Mouse (Mus musculus): Measurements from ENCODE around the gene Dtnb. TPM values are rescaled to one million over a fixed set of nuclear protein-coding genes. Genes with fewer than 3 reads are reported as not detected.

Gene Dtnb
- polyA plus RNA-seq, 1 experiment from 2014 or later = 12.6 TPM

DNA sequence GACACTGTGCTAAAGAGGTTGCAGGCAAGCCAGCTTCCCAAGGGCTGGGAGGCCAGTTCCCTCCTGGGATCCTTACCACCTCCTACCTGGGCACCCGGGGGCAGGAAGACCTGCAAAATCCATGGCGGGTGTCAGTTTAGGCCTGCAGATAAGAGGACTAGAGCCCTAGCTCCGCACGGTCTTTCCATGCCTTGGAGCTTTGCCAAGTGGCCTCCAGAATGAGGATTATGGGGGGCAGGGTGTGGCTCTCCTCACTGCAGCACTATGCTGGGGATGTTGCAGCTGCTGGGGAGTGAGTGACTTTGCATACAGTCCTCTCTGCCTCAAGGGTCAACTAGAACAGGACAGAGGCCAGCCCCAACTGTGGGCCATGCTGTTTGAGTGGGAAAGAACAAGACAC, 247.7 kb downstream of the Dtnb start:
- Histone ChIP-seq H3K9me3 (ENCODE audit: control insufficient read depth, low read length) (no peaks in the 10 kb centered on the region), H3K4me1 (replicated peaks; ENCODE audit: control insufficient read depth, insufficient read depth) (peaks cover 19% of the 10 kb centered on the region), H3K36me3 (ENCODE audit: control insufficient read depth, insufficient read depth, low read length) (no peaks in the 10 kb centered on the region), H3K9ac (ENCODE audit: low read length) (no peak overlapping the region), H3K27me3 (ENCODE audit: control insufficient read depth, insufficient read depth, low read length) (no peaks in the 10 kb centered on the region), H3K27ac (replicated peaks) (no peak overlapping the region), H3K4me3 (ENCODE audit: low read depth, low read length) (no peak overlapping the region), H3K4me2 (replicated peaks; ENCODE audit: low read depth) (no peak overlapping the region)
- DNase-seq (ENCODE audit: low spot score) (peak; percentile 33), ATAC-seq (ENCODE audit: low FRiP score, low TSS enrichment) (no peak)
- TF ChIP-seq CTCF (IDR thresholded peaks at IDR 0.05; ENCODE audit: low read depth) (no peak), EP300 (optimal IDR thresholded peaks at IDR 0.05) (no peak)
- 27% methylated on average over 4 of the region's 4 CpGs for WGBS

DNA sequence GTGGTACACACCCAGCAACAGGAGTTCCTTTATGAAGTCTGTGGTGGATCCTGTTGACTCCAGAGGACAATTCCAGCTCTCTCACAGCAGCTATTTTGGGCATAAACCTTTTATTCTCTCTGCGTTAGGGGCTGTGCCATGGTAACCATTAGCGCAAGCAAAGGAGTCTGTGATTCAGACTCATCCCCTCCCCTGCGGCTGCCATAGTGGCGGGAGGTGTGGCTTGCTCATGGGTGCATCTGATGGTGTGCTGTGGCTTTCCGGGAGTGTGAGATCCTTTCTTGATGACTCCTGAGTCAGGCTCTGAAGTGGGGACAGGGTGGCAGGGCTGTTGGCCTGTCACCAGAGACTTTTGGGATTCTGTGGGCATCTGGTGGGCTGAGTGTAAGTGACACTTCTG, 251.2 kb downstream of the Dtnb start:
- WGBS = 68% methylated on average over 5 of the region's 5 CpGs
- DNase-seq (ENCODE audit: low spot score) (no peak), ATAC-seq (ENCODE audit: low FRiP score, low TSS enrichment) (no peak)
- Histone ChIP-seq H3K9ac (ENCODE audit: low read length) (no peak overlapping the region), H3K27me3 (ENCODE audit: control insufficient read depth, insufficient read depth, low read length) (no peaks in the 10 kb centered on the region), H3K4me1 (replicated peaks; ENCODE audit: control insufficient read depth, insufficient read depth) (peaks cover 14% of the 10 kb centered on the region; the same call in 1 of the 2 replicates), H3K36me3 (ENCODE audit: control insufficient read depth, insufficient read depth, low read length) (no peaks in the 10 kb centered on the region), H3K27ac (replicated peaks) (no peak overlapping the region), H3K4me2 (replicated peaks; ENCODE audit: low read depth) (no peak overlapping the region), H3K9me3 (ENCODE audit: control insufficient read depth, low read length) (no peaks in the 10 kb centered on the region), H3K4me3 (ENCODE audit: low read depth, low read length) (no peak overlapping the region)
- no peak for TF ChIP-seq CTCF (IDR thresholded peaks at IDR 0.05; ENCODE audit: low read depth)
- TF ChIP-seq EP300 (optimal IDR thresholded peaks at IDR 0.05) = no peak

DNA sequence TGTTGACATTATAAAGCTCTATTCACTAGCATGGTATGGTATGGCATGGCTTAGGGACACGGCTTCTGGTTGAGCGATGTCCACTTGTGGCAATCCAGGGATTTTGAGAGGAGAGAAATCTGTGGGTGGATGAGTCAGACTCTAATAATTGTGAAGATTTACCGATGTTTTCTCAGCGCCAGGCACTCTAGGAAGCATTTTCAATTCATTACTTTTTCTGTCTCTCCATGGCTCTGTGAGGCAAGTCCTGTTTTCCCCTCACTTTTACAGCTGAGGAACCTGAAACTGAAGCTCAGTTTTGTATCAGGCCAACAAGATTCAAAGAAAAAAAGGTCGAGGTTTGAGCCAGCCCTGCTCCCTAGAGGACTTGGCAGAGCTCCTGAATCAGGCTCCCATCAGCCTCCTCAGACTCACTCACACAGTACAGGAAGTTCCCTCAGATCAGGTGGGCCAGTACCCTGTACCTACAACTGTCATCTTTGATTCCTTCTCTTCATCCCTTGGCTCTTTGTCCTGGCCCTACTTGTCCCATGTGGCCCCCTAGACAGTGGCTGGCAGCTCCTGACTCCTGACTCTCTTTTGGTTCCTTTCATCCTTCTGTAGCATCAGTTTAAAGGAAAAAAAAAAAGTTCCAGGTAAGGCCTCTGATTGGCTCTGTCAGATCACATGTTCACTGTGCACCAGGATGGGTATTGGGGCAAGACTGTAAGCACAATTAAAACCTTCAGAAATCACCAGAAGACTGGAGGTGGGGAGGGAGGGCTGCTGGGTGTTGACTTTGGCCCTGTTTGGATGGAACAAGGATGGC, 252.9 kb downstream of the Dtnb start:
- DNase-seq (ENCODE audit: low spot score) (no peak), ATAC-seq (ENCODE audit: low FRiP score, low TSS enrichment) (no peak; the same call in 1 of the 2 replicates)
- TF ChIP-seq CTCF (IDR thresholded peaks at IDR 0.05; ENCODE audit: low read depth) = no peak
- Histone ChIP-seq H3K4me3 (ENCODE audit: low read depth, low read length) (no peak overlapping the region), H3K9me3 (ENCODE audit: control insufficient read depth, low read length) (no peaks in the 10 kb centered on the region), H3K27ac (replicated peaks) (peak overlapping the region; percentile 30; the same call in 1 of the 2 replicates), H3K27me3 (ENCODE audit: control insufficient read depth, insufficient read depth, low read length) (no peaks in the 10 kb centered on the region), H3K4me1 (replicated peaks; ENCODE audit: control insufficient read depth, insufficient read depth) (peaks cover 9% of the 10 kb centered on the region; the same call in 1 of the 2 replicates), H3K9ac (ENCODE audit: low read length) (no peak overlapping the region; the same call in 1 of the 2 replicates), H3K36me3 (ENCODE audit: control insufficient read depth, insufficient read depth, low read length) (no peaks in the 10 kb centered on the region), H3K4me2 (replicated peaks; ENCODE audit: low read depth) (peak overlapping the region; percentile 35)
- 34% methylated on average over 5 of the region's 5 CpGs for WGBS

DNA sequence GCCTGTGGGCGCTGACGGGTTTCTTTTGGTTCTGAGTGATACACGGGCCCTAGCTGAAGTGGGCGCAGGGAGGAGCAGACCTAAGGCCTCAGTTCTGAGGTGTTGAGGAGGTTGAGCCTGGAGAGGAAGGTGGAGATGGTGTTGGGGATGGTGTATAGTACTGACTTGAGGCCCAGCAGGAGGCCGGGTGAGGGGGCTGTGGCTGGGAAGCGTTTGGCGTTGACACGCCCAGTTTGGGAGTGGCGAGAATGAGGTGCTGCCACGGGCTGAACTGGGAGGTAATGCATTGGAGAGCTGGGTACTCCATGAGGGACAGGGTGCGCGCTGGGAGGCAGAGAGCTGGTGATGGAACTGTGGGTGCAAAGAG, 253.5 kb downstream of the Dtnb start:
- DNase-seq (ENCODE audit: low spot score) (peak; percentile 66), ATAC-seq (ENCODE audit: low FRiP score, low TSS enrichment) (peak; percentile 63)
- no peaks in the 10 kb centered on the region for H3K36me3 ChIP-seq (ENCODE audit: control insufficient read depth, insufficient read depth, low read length)
- peak overlapping the region; percentile 35 for H3K4me2 ChIP-seq (replicated peaks; ENCODE audit: low read depth)
- no peaks in the 10 kb centered on the region for H3K9me3 ChIP-seq (ENCODE audit: control insufficient read depth, low read length)
- no peaks in the 10 kb centered on the region for H3K27me3 ChIP-seq (ENCODE audit: control insufficient read depth, insufficient read depth, low read length)
- TF ChIP-seq EP300 (optimal IDR thresholded peaks at IDR 0.05) = no peak
- TF ChIP-seq CTCF (IDR thresholded peaks at IDR 0.05; ENCODE audit: low read depth) = peak; percentile 16; the same call in 1 of the 2 replicates
- WGBS = 37% methylated on average over 12 of the region's 12 CpGs
- H3K9ac ChIP-seq (ENCODE audit: low read length) = no peak overlapping the region; the same call in 1 of the 2 replicates
- H3K4me3 ChIP-seq (ENCODE audit: low read depth, low read length) = no peak overlapping the region
- peak overlapping the region; percentile 30; the same call in 1 of the 2 replicates for H3K27ac ChIP-seq (replicated peaks)
- H3K4me1 ChIP-seq (replicated peaks; ENCODE audit: control insufficient read depth, insufficient read depth) = peaks cover 9% of the 10 kb centered on the region; the same call in 1 of the 2 replicates

DNA sequence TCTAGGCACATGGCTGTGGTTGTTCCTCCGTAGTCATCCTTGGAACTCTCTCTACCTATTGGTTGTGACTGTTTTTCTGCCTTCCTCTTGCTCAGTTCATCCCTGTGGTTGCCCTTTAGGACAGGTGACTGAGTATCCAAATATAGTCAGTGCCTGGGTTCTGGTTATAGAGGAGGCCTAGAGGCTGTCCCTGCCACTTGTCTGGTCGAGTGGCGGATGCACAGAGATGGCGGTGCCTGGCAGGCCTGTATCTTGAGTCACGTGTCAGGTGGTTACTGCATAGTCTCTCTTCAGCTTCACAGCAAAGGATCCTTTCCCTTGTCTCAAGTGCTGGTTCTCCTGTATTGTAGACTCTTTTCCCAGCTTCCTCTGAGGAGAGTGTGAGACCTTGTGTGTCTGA, 255.6 kb downstream of the Dtnb start:
- TF ChIP-seq EP300 (optimal IDR thresholded peaks at IDR 0.05) (no peak), CTCF (IDR thresholded peaks at IDR 0.05; ENCODE audit: low read depth) (no peak)
- Histone ChIP-seq H3K9me3 (ENCODE audit: control insufficient read depth, low read length) (no peaks in the 10 kb centered on the region), H3K4me3 (ENCODE audit: low read depth, low read length) (no peak overlapping the region), H3K9ac (ENCODE audit: low read length) (no peak overlapping the region), H3K4me1 (replicated peaks; ENCODE audit: control insufficient read depth, insufficient read depth) (peaks cover 12% of the 10 kb centered on the region; the same call in 1 of the 2 replicates), H3K4me2 (replicated peaks; ENCODE audit: low read depth) (no peak overlapping the region), H3K27ac (replicated peaks) (no peak overlapping the region), H3K36me3 (ENCODE audit: control insufficient read depth, insufficient read depth, low read length) (no peaks in the 10 kb centered on the region), H3K27me3 (ENCODE audit: control insufficient read depth, insufficient read depth, low read length) (no peaks in the 10 kb centered on the region)
- ATAC-seq (ENCODE audit: low FRiP score, low TSS enrichment) (no peak), DNase-seq (ENCODE audit: low spot score) (no peak)
- 95% methylated on average over 5 of the region's 5 CpGs for WGBS

Small RNA genes lying within 50 kb of the gene (microRNA-seq; reads per million reads assigned to microRNA genes)
- not detected for gene Gm26050

Other genes with a start within 250 kb of the Dtnb start
- 2.5 TPM in 2 replicates for gene Kif3c, start 207.2 kb upstream of the Dtnb start, polyA plus RNA-seq (2015; fragmentation: Nextera tagmentation; extraction: Ambion mirVana)
- gene Asxl2, start 145.5 kb upstream of the Dtnb start, polyA plus RNA-seq (2015; fragmentation: Nextera tagmentation; extraction: Ambion mirVana) = 6.9 and 8.0 TPM in 2 replicates
- 29.7 and 44.0 TPM in 2 replicates for gene Dnmt3a, start 233.6 kb downstream of the Dtnb start, polyA plus RNA-seq (2015; fragmentation: Nextera tagmentation; extraction: Ambion mirVana)

All from stomach, postnatal 0 days (tissue).